ENCODE assay signal across 22 mouse cellular contexts in the genomic region with DNA sequence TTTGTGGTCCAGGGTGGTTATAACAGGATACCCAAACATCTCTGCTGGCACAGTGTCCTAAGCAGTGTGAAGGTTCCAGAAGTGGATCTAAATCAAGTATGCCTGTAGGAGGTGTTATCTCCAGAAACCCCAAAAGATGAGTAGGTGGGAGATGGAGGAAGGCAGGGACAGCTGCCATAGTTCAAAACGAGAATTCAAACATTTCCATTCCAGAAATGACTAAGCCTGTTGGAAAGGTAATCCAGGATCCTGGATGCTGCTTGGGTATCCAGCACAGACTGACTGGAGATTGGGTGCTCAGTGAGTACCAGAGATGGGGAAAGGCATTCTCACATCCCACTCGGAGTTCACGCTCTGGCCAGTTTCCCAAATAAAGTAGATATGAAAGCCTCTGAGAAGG.
DNase-seq lines count a peak whose midpoint lies in the region; ATAC-seq lines count a peak whose summit lies in the region.
"Had no signal": no experiment of that assay in that cellular context is flagged by ENCODE, and none has a peak within 500 bp of the region (broad histone marks: within the 10 kb centered on the region; RNA-seq: fewer than 3 reads in every experiment).

No protein-coding gene starts in this region.

- no peak overlapping the region for H3K9ac ChIP-seq in intestine, embryonic 16.5 days (ENCODE audit: low read depth, low read length)
- H3K9ac ChIP-seq: embryonic facial prominence, embryonic 12.5 days; forebrain, embryonic 15.5 days; hindbrain, embryonic 13.5 days had no signal

- H3K4me3 ChIP-seq in intestine, embryonic 16.5 days (ENCODE audit: low read length) = no peak overlapping the region
- H3K4me3 ChIP-seq: embryonic facial prominence, embryonic 12.5 days; forebrain, embryonic 15.5 days; heart, embryonic 10.5 days; hindbrain, embryonic 13.5 days had no signal

- H3K4me2 ChIP-seq in intestine, embryonic 16.5 days (ENCODE audit: low read depth, low read length) = no peak overlapping the region
- H3K4me2 ChIP-seq: embryonic facial prominence, embryonic 12.5 days; forebrain, embryonic 15.5 days; hindbrain, embryonic 13.5 days had no signal

- H3K27ac ChIP-seq in intestine, embryonic 16.5 days (ENCODE audit: low read length) = no peak overlapping the region
- H3K27ac ChIP-seq: embryonic facial prominence, embryonic 12.5 days; forebrain, embryonic 15.5 days; heart, embryonic 10.5 days; hindbrain, embryonic 13.5 days; hindbrain, postnatal 0 days had no signal

- DNase-seq in frontal cortex, postnatal 14 days (ENCODE audit: low spot score in 2 of 2) = no peak
- DNase-seq in right cerebral cortex, adult 18-20 months = peak; percentile 52
- DNase-seq in right cerebral cortex, postnatal 4 days = no peak
- peak; percentile 9 to 88 for DNase-seq in left cerebral cortex, postnatal 25 days (ENCODE audit: low spot score in 2 of 2)
- peak; percentile 18 to 50 for DNase-seq in right cerebral cortex, postnatal 36 days (ENCODE audit: low spot score in 2 of 2)
- no peak for DNase-seq in embryo, embryonic 10.5 days (ENCODE audit: low spot score)
- DNase-seq: adrenal gland, postnatal 10 days; B cell, adult 2 months; cerebellum, adult 18-20 months; cerebellum, adult 9-11 months; gastrocnemius, postnatal 10 days; heart, adult 18-20 months; heart, postnatal 10 days had no signal

- no peaks in the 10 kb centered on the region for H3K9me3 ChIP-seq in intestine, embryonic 16.5 days (ENCODE audit: control insufficient read depth, low read length)
- H3K9me3 ChIP-seq: embryonic facial prominence, embryonic 12.5 days; forebrain, embryonic 15.5 days; heart, embryonic 10.5 days; hindbrain, embryonic 13.5 days had no signal

- intact Hi-C loops in left cerebral cortex, postnatal 25 days (cut with DNase I) = loop anchor here (2.0 to 5.0 kb wide), 4 partner anchors 48 to 281 kb away; no protein-coding TSS in a partner anchor

- no peaks in the 10 kb centered on the region for H3K36me3 ChIP-seq in intestine, embryonic 16.5 days (ENCODE audit: control insufficient read depth, insufficient read depth, low read length)
- H3K36me3 ChIP-seq: embryonic facial prominence, embryonic 12.5 days; forebrain, embryonic 15.5 days; G1E; heart, embryonic 10.5 days; hindbrain, embryonic 13.5 days had no signal

- 94% methylated on average over 3 of the region's 3 CpGs for WGBS in intestine, embryonic 16.5 days

- H3K27me3 ChIP-seq in intestine, embryonic 16.5 days (replicated peaks; ENCODE audit: control insufficient read depth, insufficient read depth, low read length) = no peaks in the 10 kb centered on the region
- H3K27me3 ChIP-seq: embryonic facial prominence, embryonic 12.5 days; forebrain, embryonic 15.5 days; hindbrain, embryonic 13.5 days had no signal

- no peaks in the 10 kb centered on the region for H3K4me1 ChIP-seq in intestine, embryonic 16.5 days (ENCODE audit: control insufficient read depth, insufficient read depth, low read length)
- H3K4me1 ChIP-seq: embryonic facial prominence, embryonic 12.5 days; forebrain, embryonic 15.5 days; heart, embryonic 10.5 days; hindbrain, embryonic 13.5 days had no signal

- peak; percentile 97 for ATAC-seq in frontal cortex, adult (ENCODE audit: low TSS enrichment)
- ATAC-seq in intestine, embryonic 16.5 days = no peak
- ATAC-seq: CD4-positive, CD25-positive, alpha-beta regulatory T cell, adult 4 months; forebrain, embryonic 15.5 days; hindbrain, postnatal 0 days had no signal

Comparison
In these comparisons a context has a peak if more than half of its experiments do, and no peak if none do; other contexts are left out.
1. DNase-seq: peak in right cerebral cortex, adult 18-20 months (single experiment), left cerebral cortex, postnatal 25 days (2 of 2) and right cerebral cortex, postnatal 36 days (2 of 2); none in frontal cortex, postnatal 14 days (0 of 2), right cerebral cortex, postnatal 4 days (single experiment) and embryo, embryonic 10.5 days (single experiment).